In genomic region chr19:4569356-4570236, GRCm38 (mm10) we compare ENCODE assay signal across 13 mouse cellular contexts. TPM values are rescaled to one million over a fixed set of nuclear protein-coding genes. Genes with fewer than 3 reads are reported as not detected.
A peak's percentile ranks its signal among the peaks of the same experiment; 100 is the strongest.
DNase-seq lines count a peak whose midpoint lies in the region; ATAC-seq and TF ChIP-seq lines count a peak whose summit lies in the region.
"Had no signal": no experiment of that assay in that cellular context is flagged by ENCODE, and none has a peak within 500 bp of the region (broad histone marks: within the 10 kb centered on the region; RNA-seq: fewer than 3 reads in every experiment).

No protein-coding gene starts in this region.

- H3K36me3 ChIP-seq in heart, embryonic 12.5 days, result no peaks in the 10 kb centered on the region
- H3K36me3 ChIP-seq in heart, adult 2 months (ENCODE audit: control insufficient read depth, insufficient read depth, low read length), result no peaks in the 10 kb centered on the region
- no peaks in the 10 kb centered on the region for H3K36me3 ChIP-seq in midbrain, postnatal 0 days (ENCODE audit: insufficient read depth, low read length)
- no peaks in the 10 kb centered on the region for H3K36me3 ChIP-seq in midbrain, embryonic 14.5 days (ENCODE audit: control insufficient read depth, insufficient read depth, low read length)
- H3K36me3 ChIP-seq in liver, postnatal 0 days (replicated peaks; ENCODE audit: insufficient read depth, low read length), result no peaks in the 10 kb centered on the region
- H3K36me3 ChIP-seq in intestine, postnatal 0 days (ENCODE audit: control insufficient read depth, insufficient read depth), result no peaks in the 10 kb centered on the region
- H3K36me3 ChIP-seq: embryonic facial prominence, embryonic 12.5 days had no signal

- TF ChIP-seq EP300 in heart, adult 2 months (IDR thresholded peaks at IDR 0.05; ENCODE audit: insufficient read depth, low read depth, low read length), result no peak
- no peak for TF ChIP-seq EP300 in liver, postnatal 0 days (IDR thresholded peaks at IDR 0.05; ENCODE audit: low read depth)

- no peak for DNase-seq in heart, adult 2 months
- DNase-seq in midbrain, postnatal 0 days (ENCODE audit: low spot score), result peak; percentile 40
- no peak for DNase-seq in midbrain, embryonic 14.5 days
- DNase-seq in liver, postnatal 0 days, result no peak
- DNase-seq in right cerebral cortex, postnatal 25 days, result no peak
- no peak for DNase-seq in gastrocnemius, postnatal 4 days (ENCODE audit: low spot score in 2 of 2)
- DNase-seq: adrenal gland, postnatal 10 days; cerebellum, adult 2 months; thymus, postnatal 14 days had no signal

- intact Hi-C loops in heart, adult 2 months (cut with DNase I), result no loop called here

- no peaks in the 10 kb centered on the region for H3K9me3 ChIP-seq in heart, embryonic 12.5 days (replicated peaks)
- no peaks in the 10 kb centered on the region for H3K9me3 ChIP-seq in midbrain, postnatal 0 days (ENCODE audit: low read length)
- H3K9me3 ChIP-seq in midbrain, embryonic 14.5 days (ENCODE audit: control insufficient read depth, low read length), result no peaks in the 10 kb centered on the region
- H3K9me3 ChIP-seq in liver, postnatal 0 days (ENCODE audit: low read length), result no peaks in the 10 kb centered on the region
- no peaks in the 10 kb centered on the region for H3K9me3 ChIP-seq in intestine, postnatal 0 days (ENCODE audit: control insufficient read depth)
- H3K9me3 ChIP-seq: embryonic facial prominence, embryonic 12.5 days had no signal

- H3K27me3 ChIP-seq in heart, embryonic 12.5 days (replicated peaks), result no peaks in the 10 kb centered on the region
- H3K27me3 ChIP-seq in heart, adult 2 months (ENCODE audit: control insufficient read depth, insufficient read depth, low read length), result no peaks in the 10 kb centered on the region
- H3K27me3 ChIP-seq in midbrain, postnatal 0 days (ENCODE audit: insufficient read depth, low read length), result no peaks in the 10 kb centered on the region
- H3K27me3 ChIP-seq in midbrain, embryonic 14.5 days (ENCODE audit: control insufficient read depth, insufficient read depth, low read length), result no peaks in the 10 kb centered on the region
- H3K27me3 ChIP-seq in liver, postnatal 0 days (ENCODE audit: insufficient read depth, low read length), result no peaks in the 10 kb centered on the region
- no peaks in the 10 kb centered on the region for H3K27me3 ChIP-seq in intestine, postnatal 0 days (replicated peaks; ENCODE audit: control insufficient read depth, insufficient read depth, low read length)
- H3K27me3 ChIP-seq: embryonic facial prominence, embryonic 12.5 days; Patski had no signal

- no peak overlapping the region for H3K4me3 ChIP-seq in heart, embryonic 12.5 days
- H3K4me3 ChIP-seq in heart, adult 2 months, result no peak overlapping the region
- H3K4me3 ChIP-seq in midbrain, postnatal 0 days (ENCODE audit: low read depth, low read length), result no peak overlapping the region
- H3K4me3 ChIP-seq in midbrain, embryonic 14.5 days (replicated peaks; ENCODE audit: low read depth, low read length), result no peak overlapping the region
- H3K4me3 ChIP-seq in liver, postnatal 0 days (ENCODE audit: low read depth, low read length), result no peak overlapping the region
- no peak overlapping the region for H3K4me3 ChIP-seq in intestine, postnatal 0 days (ENCODE audit: low read depth, low read length)
- H3K4me3 ChIP-seq: embryonic facial prominence, embryonic 12.5 days had no signal

- ATAC-seq in heart, embryonic 12.5 days (ENCODE audit: insufficient number of reproducible peaks, low FRiP score), result no peak
- ATAC-seq in midbrain, postnatal 0 days (ENCODE audit: low FRiP score), result no peak
- no peak for ATAC-seq in midbrain, embryonic 14.5 days (ENCODE audit: low FRiP score, low TSS enrichment)
- ATAC-seq in liver, postnatal 0 days, result peak; percentile 12; the same call in 1 of the 2 replicates
- no peak for ATAC-seq in intestine, postnatal 0 days
- ATAC-seq: Patski had no signal

- H3K4me2 ChIP-seq in heart, embryonic 12.5 days, result no peak overlapping the region
- H3K4me2 ChIP-seq in midbrain, postnatal 0 days (ENCODE audit: low read depth, low read length, poor library complexity, severe bottlenecking), result no peak overlapping the region
- H3K4me2 ChIP-seq in midbrain, embryonic 14.5 days (ENCODE audit: low read length), result no peak overlapping the region
- peak overlapping the region; percentile 57 for H3K4me2 ChIP-seq in liver, postnatal 0 days (ENCODE audit: low read depth, low read length)
- no peak overlapping the region for H3K4me2 ChIP-seq in intestine, postnatal 0 days (replicated peaks; ENCODE audit: low read depth)
- H3K4me2 ChIP-seq: embryonic facial prominence, embryonic 12.5 days had no signal

- H3K27ac ChIP-seq in heart, embryonic 12.5 days (ENCODE audit: poor library complexity, severe bottlenecking), result 0 out of 2 replicates have a peak overlapping the region, but pooled peaks have one; percentile 38
- no peak overlapping the region for H3K27ac ChIP-seq in heart, adult 2 months
- no peak overlapping the region for H3K27ac ChIP-seq in midbrain, postnatal 0 days (ENCODE audit: low read depth, low read length)
- H3K27ac ChIP-seq in midbrain, embryonic 14.5 days (replicated peaks; ENCODE audit: low read depth, low read length), result no peak overlapping the region
- H3K27ac ChIP-seq in liver, postnatal 0 days (ENCODE audit: low read depth), result peak overlapping the region; percentile 98
- H3K27ac ChIP-seq in intestine, postnatal 0 days (ENCODE audit: low read depth, low read length), result no peak overlapping the region
- H3K27ac ChIP-seq: embryonic facial prominence, embryonic 12.5 days had no signal

- H3K4me1 ChIP-seq in heart, embryonic 12.5 days (replicated peaks), result peaks cover 22% of the 10 kb centered on the region
- no peaks in the 10 kb centered on the region for H3K4me1 ChIP-seq in heart, adult 2 months (ENCODE audit: control insufficient read depth, insufficient read depth, low read length)
- no peaks in the 10 kb centered on the region for H3K4me1 ChIP-seq in midbrain, postnatal 0 days (ENCODE audit: insufficient read depth, low read length)
- no peaks in the 10 kb centered on the region for H3K4me1 ChIP-seq in midbrain, embryonic 14.5 days (ENCODE audit: control insufficient read depth, insufficient read depth, low read length)
- H3K4me1 ChIP-seq in liver, postnatal 0 days (ENCODE audit: insufficient read depth), result peaks cover 53% of the 10 kb centered on the region
- no peaks in the 10 kb centered on the region for H3K4me1 ChIP-seq in intestine, postnatal 0 days (replicated peaks; ENCODE audit: control insufficient read depth, insufficient read depth, low read length)
- H3K4me1 ChIP-seq: embryonic facial prominence, embryonic 12.5 days had no signal

- no peaks in the 10 kb centered on the region for H3K79me2 ChIP-seq in heart, adult 2 months (replicated peaks; ENCODE audit: control insufficient read depth, insufficient read depth, low read length)

- no peak for TF ChIP-seq CTCF in heart, adult 2 months (IDR thresholded peaks at IDR 0.05)
- no peak for TF ChIP-seq CTCF in midbrain, postnatal 0 days (IDR thresholded peaks at IDR 0.05)
- no peak for TF ChIP-seq CTCF in liver, postnatal 0 days (IDR thresholded peaks at IDR 0.05; ENCODE audit: low read depth)
- TF ChIP-seq CTCF in intestine, postnatal 0 days (IDR thresholded peaks at IDR 0.05; ENCODE audit: low read depth), result no peak

- no peak for TF ChIP-seq POLR2A in heart, adult 2 months (IDR thresholded peaks at IDR 0.05; ENCODE audit: insufficient read depth, low read depth, low read length)

- H3K9ac ChIP-seq in heart, embryonic 12.5 days, result no peak overlapping the region
- H3K9ac ChIP-seq in heart, adult 2 months (ENCODE audit: low read depth, low read length), result no peak overlapping the region
- H3K9ac ChIP-seq in midbrain, postnatal 0 days (replicated peaks; ENCODE audit: low read length, poor library complexity, severe bottlenecking), result no peak overlapping the region
- no peak overlapping the region for H3K9ac ChIP-seq in midbrain, embryonic 14.5 days (replicated peaks; ENCODE audit: low read length)
- H3K9ac ChIP-seq in liver, postnatal 0 days (replicated peaks), result peak overlapping the region; percentile 50; the same call in 1 of the 2 replicates
- H3K9ac ChIP-seq in intestine, postnatal 0 days (ENCODE audit: low read depth, low read length), result no peak overlapping the region
- H3K9ac ChIP-seq: embryonic facial prominence, embryonic 12.5 days had no signal

- 79% methylated on average over 17 of the region's 17 CpGs for WGBS in heart, embryonic 12.5 days
- WGBS in heart, adult 2 months, result 84% methylated on average over 17 of the region's 17 CpGs
- WGBS in midbrain, postnatal 0 days, result 77% methylated on average over 17 of the region's 17 CpGs
- 82% methylated on average over 17 of the region's 17 CpGs for WGBS in midbrain, embryonic 14.5 days
- WGBS in liver, postnatal 0 days (ENCODE audit: insufficient replicate concordance), result 68% methylated on average over 17 of the region's 17 CpGs
- WGBS in intestine, postnatal 0 days, result 82% methylated on average over 17 of the region's 17 CpGs

RNA-seq across cellular contexts. Expression of gene Lrfn4, which starts 45.9 kb away (rescaled TPM):
- 7.6 and 8.0 TPM in 2 replicates for polyA plus RNA-seq in heart, embryonic 12.5 days (2016; fragmentation: Nextera tagmentation; extraction: Ambion mirVana)
- total RNA-seq in heart, adult 2 months (2021), result 1 to 10 TPM; 7.7 to 9.4 TPM
- 12.4 and 15.3 TPM in 2 replicates for polyA plus RNA-seq in heart, adult 2 months (2012; rRNA removed)
- 164 TPM in 2 replicates for total RNA-seq in midbrain, postnatal 0 days (2014; rRNA removed)
- 15.4 and 17.1 TPM in 2 replicates for polyA plus RNA-seq in midbrain, postnatal 0 days (2015; fragmentation: Nextera tagmentation; extraction: Ambion mirVana)
- 14.1 and 18.8 TPM in 2 replicates for polyA plus RNA-seq in midbrain, embryonic 14.5 days (2014; fragmentation: Nextera tagmentation; extraction: Ambion mirVana)
- polyA plus RNA-seq in liver, postnatal 0 days (2015; fragmentation: Nextera tagmentation; extraction: Ambion mirVana), result 0.15 and 0.21 TPM in 2 replicates
- polyA plus RNA-seq in intestine, postnatal 0 days (2015; fragmentation: Nextera tagmentation; extraction: Ambion mirVana), result 4.6 and 4.8 TPM in 2 replicates
- total RNA-seq in gastrocnemius, postnatal 4 days (2021), result 10 to 100 TPM; 11.4 to 13.0 TPM

RNA-seq across cellular contexts. Expression of gene Rce1, which starts 55.8 kb away (rescaled TPM):
- 36.5 and 38.3 TPM in 2 replicates for polyA plus RNA-seq in heart, embryonic 12.5 days (2016; fragmentation: Nextera tagmentation; extraction: Ambion mirVana)
- 1 to 10 TPM; 7.1 to 8.7 TPM for total RNA-seq in heart, adult 2 months (2021)
- 35.7 and 37.3 TPM in 2 replicates for polyA plus RNA-seq in heart, adult 2 months (2012; rRNA removed)
- total RNA-seq in midbrain, postnatal 0 days (2014; rRNA removed), result 74.9 and 85.1 TPM in 2 replicates
- polyA plus RNA-seq in midbrain, postnatal 0 days (2015; fragmentation: Nextera tagmentation; extraction: Ambion mirVana), result 43.3 and 46.7 TPM in 2 replicates
- polyA plus RNA-seq in midbrain, embryonic 14.5 days (2014; fragmentation: Nextera tagmentation; extraction: Ambion mirVana), result 48.5 and 52.1 TPM in 2 replicates
- 16.6 and 17.3 TPM in 2 replicates for polyA plus RNA-seq in liver, postnatal 0 days (2015; fragmentation: Nextera tagmentation; extraction: Ambion mirVana)
- polyA plus RNA-seq in intestine, postnatal 0 days (2015; fragmentation: Nextera tagmentation; extraction: Ambion mirVana), result 37.0 and 37.4 TPM in 2 replicates
- 10 to 100 TPM; 14.3 to 15.8 TPM for total RNA-seq in gastrocnemius, postnatal 4 days (2021)

RNA-seq across cellular contexts. Expression of gene Pcx, which starts 59.3 kb away (rescaled TPM):
- polyA plus RNA-seq in heart, embryonic 12.5 days (2016; fragmentation: Nextera tagmentation; extraction: Ambion mirVana), result 15.9 and 16.6 TPM in 2 replicates
- total RNA-seq in heart, adult 2 months (2021), result 10 to 100 TPM; 44.8 to 52.5 TPM
- 25.1 and 39.0 TPM in 2 replicates for polyA plus RNA-seq in heart, adult 2 months (2012; rRNA removed)
- total RNA-seq in midbrain, postnatal 0 days (2014; rRNA removed), result 45.1 and 57.8 TPM in 2 replicates
- 32.0 and 41.2 TPM in 2 replicates for polyA plus RNA-seq in midbrain, postnatal 0 days (2015; fragmentation: Nextera tagmentation; extraction: Ambion mirVana)
- polyA plus RNA-seq in midbrain, embryonic 14.5 days (2014; fragmentation: Nextera tagmentation; extraction: Ambion mirVana), result 18.0 and 20.5 TPM in 2 replicates
- polyA plus RNA-seq in liver, postnatal 0 days (2015; fragmentation: Nextera tagmentation; extraction: Ambion mirVana), result 220 and 283 TPM in 2 replicates
- 6.1 and 7.0 TPM in 2 replicates for polyA plus RNA-seq in intestine, postnatal 0 days (2015; fragmentation: Nextera tagmentation; extraction: Ambion mirVana)
- total RNA-seq in gastrocnemius, postnatal 4 days (2021), result 10 to 100 TPM; 22.7 to 34.8 TPM

Comparison
In these comparisons a context has a peak if more than half of its experiments do, and no peak if none do; other contexts are left out.
1. H3K27ac ChIP-seq: peak in heart, embryonic 12.5 days (single experiment) and liver, postnatal 0 days (single experiment); none in heart, adult 2 months (single experiment), midbrain, postnatal 0 days (single experiment), midbrain, embryonic 14.5 days (single experiment) and intestine, postnatal 0 days (single experiment).